Mouse (Mus musculus) limb, embryonic 15.5 days (tissue): ENCODE results near the gene Olfr270. TPM values are rescaled to one million over a fixed set of nuclear protein-coding genes. Genes with fewer than 3 reads are reported as not detected.

Source experiments
- ATAC-seq: fragments of 200-750 bp; cut with Nextera tagmentation; 2 replicates; pipeline ENCODE4 v1.8.0; 2017; ENCODE audit warnings: low read depth, moderate TSS enrichment; ENCODE audit not compliant: insufficient number of reproducible peaks, low FRiP score, low TSS enrichment
- H3K27ac ChIP-seq: fragments of 300-500 bp; sonication (generic); 2 replicates; pipeline ENCODE4 v1.5.1; 2015; ENCODE audit warnings: moderate library complexity, mild to moderate bottlenecking, inconsistent platforms
- H3K27me3 ChIP-seq: fragments of 300-500 bp; sonication (generic); 2 replicates; pipeline ENCODE4 v1.6.1; 2015; ENCODE audit warnings: inconsistent platforms
- H3K36me3 ChIP-seq: fragments of 300-500 bp; sonication (generic); 2 replicates; pipeline ENCODE4 v1.6.1; 2015; ENCODE audit warnings: inconsistent platforms
- H3K4me1 ChIP-seq: fragments of 300-500 bp; sonication (generic); 2 replicates; pipeline ENCODE4 v1.6.1; 2015; ENCODE audit warnings: inconsistent platforms
- H3K4me2 ChIP-seq: fragments of 300-500 bp; sonication (generic); 2 replicates; pipeline ENCODE4 v1.6.1; 2015; ENCODE audit warnings: mild to moderate bottlenecking, inconsistent platforms
- H3K4me3 ChIP-seq: fragments of 300-500 bp; sonication (generic); 2 replicates; pipeline ENCODE4 v1.5.1; 2015; ENCODE audit warnings: mild to moderate bottlenecking, inconsistent platforms
- H3K9ac ChIP-seq: fragments of 300-500 bp; sonication (generic); 2 replicates; pipeline ENCODE4 v1.6.1; 2015; ENCODE audit warnings: inconsistent platforms
- H3K9me3 ChIP-seq: fragments of 300-500 bp; sonication (generic); 2 replicates; pipeline ENCODE4 v1.6.1; 2016; ENCODE audit warnings: inconsistent platforms
- WGBS: fragments of 180-500 bp; shearing (Covaris S2); methylation state at CpG from one replicate; pipeline ENCODE4 v1.1.7; 2015; 5-methylcytosine and 5-hydroxymethylcytosine counted together
- polyA plus RNA-seq: library from polyadenylated mRNA; unstranded; fragments of >200 nt; fragmentation: Nextera tagmentation; extraction: Ambion mirVana; gene quantifications from 2 replicates; pipeline ENCODE4 v1.2.1, GENCODE M21; 2015

The Olfr270 gene
- polyA plus RNA-seq, 1 experiment from 2014 or later, result not detected

- no peaks in the 10 kb centered on the region for H3K27me3 ChIP-seq
- 0 out of 2 replicates have a peak, but pooled peaks cover 7% of the 10 kb centered on the region for H3K4me1 ChIP-seq
- H3K4me3 ChIP-seq, result no peak overlapping the region
- no peak for ATAC-seq
- 75% methylated on average over 4 of the region's 4 CpGs for WGBS
- H3K9me3 ChIP-seq, result no peaks in the 10 kb centered on the region
- no peak overlapping the region for H3K4me2 ChIP-seq
- no peak overlapping the region for H3K27ac ChIP-seq
- no peaks in the 10 kb centered on the region for H3K36me3 ChIP-seq
- no peak overlapping the region for H3K9ac ChIP-seq
These were observed 44.8 kb downstream of the Olfr270 start for GRCm38 (mm10) chr4:53009183-53009582.

- no peaks in the 10 kb centered on the region; the same call in 1 of the 2 replicates for H3K36me3 ChIP-seq
- H3K4me1 ChIP-seq, result 0 out of 2 replicates have a peak, but pooled peaks cover 7% of the 10 kb centered on the region
- H3K4me3 ChIP-seq, result no peak overlapping the region
- H3K27ac ChIP-seq, result no peak overlapping the region
- 96% methylated on average over 4 of the region's 4 CpGs for WGBS
- ATAC-seq, result no peak
- no peak overlapping the region for H3K9ac ChIP-seq
- no peaks in the 10 kb centered on the region for H3K9me3 ChIP-seq
- no peak overlapping the region for H3K4me2 ChIP-seq
- no peaks in the 10 kb centered on the region for H3K27me3 ChIP-seq
These were observed 45.5 kb downstream of the Olfr270 start for GRCm38 (mm10) chr4:53009871-53010270.

- H3K4me3 ChIP-seq, result peak within 1 kb of the TSS; percentile 91
- H3K4me2 ChIP-seq, result peak within 1 kb of the TSS; percentile 63
- ATAC-seq, result peak; percentile 96
- H3K27ac ChIP-seq, result peak within 1 kb of the TSS; percentile 90
- H3K9me3 ChIP-seq, result no peaks in the 10 kb centered on the region
- under 1% methylated on average over 57 of the region's 63 CpGs for WGBS
- H3K9ac ChIP-seq, result peak within 1 kb of the TSS; percentile 67
- no peaks in the 10 kb centered on the region for H3K27me3 ChIP-seq
- H3K36me3 ChIP-seq, result peaks cover 15% of the 10 kb centered on the region
- 0 out of 2 replicates have a peak, but pooled peaks cover 7% of the 10 kb centered on the region for H3K4me1 ChIP-seq
These were observed 47.5 kb downstream of the Olfr270 start, which contains the start of gene Nipsnap3b for GRCm38 (mm10) chr4:53011732-53012361. Gene Nipsnap3b, plus strand, starts transcription at chr4:53011880.

- peaks cover 29% of the 10 kb centered on the region for H3K36me3 ChIP-seq
- no peak for ATAC-seq
These were observed 50.1 kb downstream of the Olfr270 start for GRCm38 (mm10) chr4:53014421-53014820.

GRCm38 (mm10) chr4:53015024-53015423 is 50.7 kb downstream of the Olfr270 start:
- Histone ChIP-seq H3K9ac (no peak overlapping the region), H3K27ac (no peak overlapping the region), H3K4me2 (no peak overlapping the region), H3K27me3 (no peaks in the 10 kb centered on the region), H3K4me1 (0 out of 2 replicates have a peak, but pooled peaks cover 7% of the 10 kb centered on the region), H3K4me3 (no peak overlapping the region), H3K9me3 (no peaks in the 10 kb centered on the region), H3K36me3 (peaks cover 34% of the 10 kb centered on the region)
- ATAC-seq, result no peak
- WGBS, result 85% methylated on average over 3 of the region's 3 CpGs

More at GRCm38 (mm10) chr4:53014421-53014820, 50.1 kb downstream of the Olfr270 start:
- Histone ChIP-seq H3K4me2 (no peak overlapping the region), H3K9ac (no peak overlapping the region), H3K27me3 (no peaks in the 10 kb centered on the region), H3K4me3 (no peak overlapping the region), H3K4me1 (0 out of 2 replicates have a peak, but pooled peaks cover 7% of the 10 kb centered on the region), H3K9me3 (no peaks in the 10 kb centered on the region), H3K27ac (no peak overlapping the region)
- WGBS, result 89% methylated on average over 7 of the region's 7 CpGs

- no peak overlapping the region for H3K4me3 ChIP-seq
These were observed 54.0 kb downstream of the Olfr270 start for GRCm38 (mm10) chr4:53018392-53018791.

More at GRCm38 (mm10) chr4:53018392-53018791, 54.0 kb downstream of the Olfr270 start:
- no peak for ATAC-seq
- Histone ChIP-seq H3K4me2 (no peak overlapping the region), H3K9ac (no peak overlapping the region), H3K36me3 (peaks cover 53% of the 10 kb centered on the region), H3K27me3 (no peaks in the 10 kb centered on the region), H3K27ac (no peak overlapping the region), H3K9me3 (no peaks in the 10 kb centered on the region), H3K4me1 (no peaks in the 10 kb centered on the region)
- 85% methylated on average over 1 of the region's 1 CpGs for WGBS

Other genes with a start within 250 kb of the Olfr270 start
- gene Olfr275, start 149.9 kb upstream of the Olfr270 start, polyA plus RNA-seq, result not detected in 2 replicates
- not detected in 2 replicates for gene Olfr273, start 105.3 kb upstream of the Olfr270 start, polyA plus RNA-seq
- not detected in 2 replicates for gene Olfr272, start 45.4 kb upstream of the Olfr270 start, polyA plus RNA-seq
- gene Nipsnap3a, start 24.7 kb downstream of the Olfr270 start, polyA plus RNA-seq, result not detected in 2 replicates
- 47.9 and 50.5 TPM in 2 replicates for gene Nipsnap3b, start 47.3 kb downstream of the Olfr270 start, polyA plus RNA-seq
- 6.7 and 8.3 TPM in 2 replicates for gene Abca1, start 195.3 kb downstream of the Olfr270 start, polyA plus RNA-seq